Mouse (Mus musculus) forebrain, embryonic 12.5 days (tissue): ENCODE results near the gene Ccdc43. TPM values are rescaled to one million over a fixed set of nuclear protein-coding genes. Genes with fewer than 3 reads are reported as not detected.
"Not testable (repeated sequence)": the region's sequence is repeated elsewhere in the genome, so short reads cannot be mapped to it uniquely, and the experiment has no call there.

ENCODE experiments used
- ATAC-seq: fragments of 200-750 bp; cut with Nextera tagmentation; 2 replicates; pipeline ENCODE4 v1.8.0; 2017; ENCODE audit warnings: moderate TSS enrichment; ENCODE audit not compliant: low FRiP score
- H3K27ac ChIP-seq: fragments of 300-500 bp; sonication (generic); 2 replicates; pipeline ENCODE4 v1.5.1; 2016; ENCODE audit warnings: mild to moderate bottlenecking
- H3K27me3 ChIP-seq: fragments of 300-500 bp; sonication (generic); 2 replicates; pipeline ENCODE4 v1.6.1; 2016; ENCODE audit warnings: mild to moderate bottlenecking
- H3K36me3 ChIP-seq: fragments of 300-500 bp; sonication (generic); replicated peaks from 2 replicates; pipeline ENCODE4 v1.6.1; 2016; ENCODE audit warnings: mild to moderate bottlenecking
- H3K4me1 ChIP-seq: fragments of 300-500 bp; sonication (generic); 2 replicates; pipeline ENCODE4 v1.6.1; 2016
- H3K4me2 ChIP-seq: fragments of 300-500 bp; sonication (generic); 2 replicates; pipeline ENCODE4 v1.6.1; 2016; ENCODE audit warnings: mild to moderate bottlenecking, moderate library complexity
- H3K4me3 ChIP-seq: fragments of 300-500 bp; sonication (generic); replicated peaks from 2 replicates; pipeline ENCODE4 v1.5.1; 2016; ENCODE audit warnings: mild to moderate bottlenecking
- H3K9ac ChIP-seq: fragments of 300-500 bp; sonication (generic); 2 replicates; pipeline ENCODE4 v1.6.1; 2016; ENCODE audit warnings: mild to moderate bottlenecking
- H3K9me3 ChIP-seq: fragments of 300-500 bp; sonication (generic); 2 replicates; pipeline ENCODE4 v1.6.1; 2016
- WGBS: fragments of 180-500 bp; shearing (Covaris S2); methylation state at CpG from one replicate; pipeline ENCODE4 v1.1.7; 2016; 5-methylcytosine and 5-hydroxymethylcytosine counted together
- polyA plus RNA-seq: library from polyadenylated mRNA; unstranded; fragments of >200 nt; fragmentation: Nextera tagmentation; extraction: Ambion mirVana; gene quantifications from 2 replicates; pipeline ENCODE4 v1.2.1, GENCODE M21; 2016

Gene Ccdc43
- polyA plus RNA-seq, 1 experiment from 2014 or later: 57.7 TPM

- no peaks in the 10 kb centered on the region for H3K27me3 ChIP-seq
- H3K9ac ChIP-seq: no peak overlapping the region
- no peak overlapping the region for H3K27ac ChIP-seq
- no peak for ATAC-seq
- no peaks in the 10 kb centered on the region for H3K4me1 ChIP-seq
- no peaks in the 10 kb centered on the region for H3K9me3 ChIP-seq
- H3K4me2 ChIP-seq: no peak overlapping the region
- H3K36me3 ChIP-seq: no peaks in the 10 kb centered on the region
- H3K4me3 ChIP-seq: no peak overlapping the region
- WGBS: 38% methylated on average over 7 of the region's 7 CpGs
Observed at GRCm38 (mm10) chr11:102728614-102729013, 31.0 kb upstream of the Ccdc43 start.

- WGBS: 38% methylated on average over 3 of the region's 3 CpGs
- no peaks in the 10 kb centered on the region for H3K36me3 ChIP-seq
- ATAC-seq: no peak
- H3K4me2 ChIP-seq: no peak overlapping the region
- no peaks in the 10 kb centered on the region for H3K4me1 ChIP-seq
- H3K4me3 ChIP-seq: no peak overlapping the region
- no peaks in the 10 kb centered on the region for H3K27me3 ChIP-seq
- H3K27ac ChIP-seq: no peak overlapping the region
- no peak overlapping the region for H3K9ac ChIP-seq
- no peaks in the 10 kb centered on the region for H3K9me3 ChIP-seq
Observed at GRCm38 (mm10) chr11:102725574-102725973, 28.0 kb upstream of the Ccdc43 start.

GRCm38 (mm10) chr11:102716135-102716534, 18.6 kb upstream of the Ccdc43 start:
- H3K4me1 ChIP-seq: no peaks in the 10 kb centered on the region
- no peak overlapping the region for H3K4me2 ChIP-seq
- H3K4me3 ChIP-seq: no peak overlapping the region
- H3K27ac ChIP-seq: no peak overlapping the region
- WGBS: 80% methylated on average over 7 of the region's 7 CpGs
- H3K27me3 ChIP-seq: no peaks in the 10 kb centered on the region
- no peaks in the 10 kb centered on the region for H3K9me3 ChIP-seq
- ATAC-seq: no peak
- H3K36me3 ChIP-seq: no peaks in the 10 kb centered on the region
- H3K9ac ChIP-seq: no peak overlapping the region

- not testable (repeated sequence) for H3K27ac ChIP-seq, H3K4me2 ChIP-seq, H3K4me3 ChIP-seq, H3K27me3 ChIP-seq, H3K4me1 ChIP-seq, H3K9ac ChIP-seq, H3K9me3 ChIP-seq, ATAC-seq, H3K36me3 ChIP-seq
- WGBS: 86% methylated on average over 2 of the region's 2 CpGs
Observed at GRCm38 (mm10) chr11:102714578-102714977, 17.0 kb upstream of the Ccdc43 start.

GRCm38 (mm10) chr11:102712411-102712810, 14.8 kb upstream of the Ccdc43 start:
- WGBS: 91% methylated on average over 4 of the region's 4 CpGs
- Histone ChIP-seq H3K27me3 (no peaks in the 10 kb centered on the region), H3K4me2 (no peak overlapping the region), H3K27ac (no peak overlapping the region), H3K36me3 (no peaks in the 10 kb centered on the region), H3K4me1 (no peaks in the 10 kb centered on the region), H3K4me3 (no peak overlapping the region), H3K9ac (no peak overlapping the region), H3K9me3 (no peaks in the 10 kb centered on the region)
- no peak for ATAC-seq

GRCm38 (mm10) chr11:102702206-102702605, 4.6 kb upstream of the Ccdc43 start:
- H3K4me2 ChIP-seq, H3K4me1 ChIP-seq, H3K36me3 ChIP-seq, H3K9ac ChIP-seq, H3K27ac ChIP-seq, H3K9me3 ChIP-seq, H3K27me3 ChIP-seq, H3K4me3 ChIP-seq, ATAC-seq: not testable (repeated sequence)
- 93% methylated on average over 6 of the region's 6 CpGs for WGBS

- H3K9ac ChIP-seq: peak overlapping the region; percentile 84
- peaks cover 15% of the 10 kb centered on the region for H3K4me1 ChIP-seq
- H3K27me3 ChIP-seq: no peaks in the 10 kb centered on the region; the same call in 1 of the 2 replicates
- 24% methylated on average over 9 of the region's 9 CpGs for WGBS
- peak overlapping the region; percentile 53 for H3K27ac ChIP-seq
- H3K9me3 ChIP-seq: no peaks in the 10 kb centered on the region
- peak overlapping the region; percentile 80 for H3K4me3 ChIP-seq
- ATAC-seq: no peak; the same call in 1 of the 2 replicates
- H3K4me2 ChIP-seq: peak overlapping the region; percentile 74
- peaks cover 8% of the 10 kb centered on the region; the same call in 1 of the 2 replicates for H3K36me3 ChIP-seq
Observed at GRCm38 (mm10) chr11:102698018-102698476, 465 bp upstream of the Ccdc43 start.

- WGBS: 95% methylated on average over 7 of the region's 7 CpGs
- Histone ChIP-seq H3K4me3 (no peak overlapping the region), H3K27me3 (no peaks in the 10 kb centered on the region; the same call in 1 of the 2 replicates), H3K36me3 (peaks cover 21% of the 10 kb centered on the region), H3K4me2 (no peak overlapping the region), H3K4me1 (peaks cover 15% of the 10 kb centered on the region), H3K27ac (no peak overlapping the region), H3K9me3 (no peaks in the 10 kb centered on the region), H3K9ac (no peak overlapping the region)
- ATAC-seq: no peak
Observed at GRCm38 (mm10) chr11:102695289-102695688, 2.3 kb downstream of the Ccdc43 start.

GRCm38 (mm10) chr11:102690162-102690561, 7.4 kb downstream of the Ccdc43 start:
- Histone ChIP-seq H3K36me3 (peaks cover 49% of the 10 kb centered on the region), H3K27ac (no peak overlapping the region), H3K27me3 (no peaks in the 10 kb centered on the region), H3K4me1 (no peaks in the 10 kb centered on the region), H3K9me3 (no peaks in the 10 kb centered on the region), H3K9ac (no peak overlapping the region), H3K4me2 (no peak overlapping the region), H3K4me3 (no peak overlapping the region)
- ATAC-seq: no peak
- WGBS: 67% methylated on average over 6 of the region's 6 CpGs

GRCm38 (mm10) chr11:102665637-102666435, 31.7 kb downstream of the Ccdc43 start:
- peak overlapping the region; percentile 13; the same call in 1 of the 2 replicates for H3K4me2 ChIP-seq
- no peak overlapping the region for H3K9ac ChIP-seq
- 49% methylated on average over 83 of the region's 84 CpGs for WGBS
- H3K9me3 ChIP-seq: peaks cover 13% of the 10 kb centered on the region
- no peaks in the 10 kb centered on the region for H3K36me3 ChIP-seq
- H3K27me3 ChIP-seq: peaks cover 21% of the 10 kb centered on the region
- 0 out of 2 replicates have a peak overlapping the region, but pooled peaks have one; percentile 0 for H3K4me3 ChIP-seq
- no peaks in the 10 kb centered on the region for H3K4me1 ChIP-seq
- no peak for ATAC-seq
- no peak overlapping the region for H3K27ac ChIP-seq

- WGBS: 61% methylated on average over 33 of the region's 33 CpGs
- H3K9me3 ChIP-seq: peaks cover 13% of the 10 kb centered on the region
- no peaks in the 10 kb centered on the region for H3K36me3 ChIP-seq
- H3K4me2 ChIP-seq: no peak overlapping the region
- no peaks in the 10 kb centered on the region for H3K4me1 ChIP-seq
- H3K27me3 ChIP-seq: peaks cover 21% of the 10 kb centered on the region
- no peak overlapping the region for H3K27ac ChIP-seq
- no peak for ATAC-seq
- no peak overlapping the region for H3K9ac ChIP-seq
- H3K4me3 ChIP-seq: no peak overlapping the region
Observed at GRCm38 (mm10) chr11:102665151-102665550, 32.4 kb downstream of the Ccdc43 start.

- no peak for ATAC-seq
Observed at GRCm38 (mm10) chr11:102663416-102663815, 34.2 kb downstream of the Ccdc43 start, which contains the start of gene Meioc. Meioc (plus strand) TSS chr11:102663716.

GRCm38 (mm10) chr11:102656931-102657330, 40.7 kb downstream of the Ccdc43 start:
- no peak for ATAC-seq
- Histone ChIP-seq H3K4me2 (no peak overlapping the region), H3K4me1 (no peaks in the 10 kb centered on the region), H3K4me3 (no peak overlapping the region), H3K27me3 (peaks cover 2% of the 10 kb centered on the region; the same call in 1 of the 2 replicates), H3K9me3 (no peaks in the 10 kb centered on the region), H3K9ac (no peak overlapping the region), H3K27ac (no peak overlapping the region), H3K36me3 (no peaks in the 10 kb centered on the region)
- 78% methylated on average over 6 of the region's 6 CpGs for WGBS

More at GRCm38 (mm10) chr11:102663416-102663815, 34.2 kb downstream of the Ccdc43 start, which contains the start of gene Meioc:
- Histone ChIP-seq H3K4me1 (no peaks in the 10 kb centered on the region), H3K27ac (no peak within 1 kb of the TSS), H3K9ac (no peak within 1 kb of the TSS), H3K4me3 (no peak within 1 kb of the TSS), H3K4me2 (no peak within 1 kb of the TSS), H3K27me3 (peaks cover 21% of the 10 kb centered on the region), H3K9me3 (peaks cover 13% of the 10 kb centered on the region), H3K36me3 (no peaks in the 10 kb centered on the region)
- WGBS: 82% methylated on average over 3 of the region's 3 CpGs
